Mouse (Mus musculus) CH12.LX (cell line): Measurements from ENCODE around the gene Dmd.

Source experiments
- CTCF ChIP-seq, 2 experiments: IDR thresholded peaks in 1 of 2; conservative IDR thresholded peaks in 1 of 2; 2 replicates each; pipeline ENCODE4 v1.5.1; 2011 to 2012; ENCODE audit warnings: low read depth in 2 of 2, low read length in 2 of 2, improper control_type of control experiment in 1 of 2, inconsistent platforms in 1 of 2, mild to moderate bottlenecking in 1 of 2, moderate library complexity in 1 of 2
- MXI1 ChIP-seq: IDR thresholded peaks from 2 replicates; pipeline ENCODE4 v1.6.1; 2011; ENCODE audit warnings: mild to moderate bottlenecking, low read depth, low read length, improper control_type of control experiment
- NRF1 ChIP-seq: IDR thresholded peaks from 2 replicates; pipeline ENCODE4 v1.6.1; 2014; ENCODE audit warnings: low read depth, mild to moderate bottlenecking, inconsistent platforms, low read length, improper control_type of control experiment, moderate library complexity
- POLR2A ChIP-seq: IDR thresholded peaks from 2 replicates; pipeline ENCODE4 v1.6.1; 2011; ENCODE audit warnings: low read depth, mild to moderate bottlenecking, improper control_type of control experiment, low read length
- TCF12 ChIP-seq: IDR thresholded peaks from 2 replicates; pipeline ENCODE4 v1.6.1; 2014; ENCODE audit warnings: low read depth, mild to moderate bottlenecking, inconsistent platforms, low read length, improper control_type of control experiment

GRCm38 (mm10) chrX:84435608-84436007, 1486.9 kb downstream of the Dmd start:
- no peak for TF ChIP-seq CTCF (conservative IDR thresholded peaks at IDR 0.05 in 1 of 2, IDR thresholded peaks at IDR 0.05 in 1 of 2; ENCODE audit: low read depth in 2 of 2, low read length in 2 of 2)
- TF ChIP-seq MXI1 = no peak
- no peak for TF ChIP-seq TCF12
- TF ChIP-seq POLR2A = no peak
- no peak for TF ChIP-seq NRF1
